Mouse (Mus musculus): ENCODE results near the gene Rmnd5b. TPM values are rescaled to one million over a fixed set of nuclear protein-coding genes. Genes with fewer than 3 reads are reported as not detected.

Rmnd5b gene
- polyA plus RNA-seq, 1 experiment from 2014 or later: 34.4 TPM

GRCm38 (mm10) chr11:51585608-51586252 is 50.0 kb downstream of the Rmnd5b start:
- Histone ChIP-seq H3K36me3 (peaks cover 51% of the 10 kb centered on the region), H3K27me3 (replicated peaks) (no peaks in the 10 kb centered on the region), H3K4me3 (peak overlapping the region; percentile 85), H3K9me3 (replicated peaks) (no peaks in the 10 kb centered on the region), H3K9ac (peak overlapping the region; percentile 95), H3K4me1 (peaks cover 50% of the 10 kb centered on the region), H3K27ac (peak overlapping the region; percentile 85), H3K4me2 (peak overlapping the region; percentile 86)
- 37% methylated on average over 8 of the region's 8 CpGs for WGBS (ENCODE audit: insufficient replicate concordance)
- no peak for ATAC-seq

- Histone ChIP-seq H3K4me2 (peak within 1 kb of the TSS; percentile 86), H3K9ac (peak within 1 kb of the TSS; percentile 95), H3K27me3 (replicated peaks) (no peaks in the 10 kb centered on the region), H3K36me3 (peaks cover 40% of the 10 kb centered on the region), H3K9me3 (replicated peaks) (no peaks in the 10 kb centered on the region), H3K27ac (peak within 1 kb of the TSS; percentile 85), H3K4me3 (peak within 1 kb of the TSS; percentile 85), H3K4me1 (peaks cover 50% of the 10 kb centered on the region)
- WGBS (ENCODE audit: insufficient replicate concordance): 2% methylated on average over 59 of the region's 59 CpGs
- ATAC-seq: peak; percentile 91
Observed at GRCm38 (mm10) chr11:51584431-51585248, 51.1 kb downstream of the Rmnd5b start, which contains the start of gene Phykpl. Gene Phykpl (plus strand): TSS chr11:51584757.

GRCm38 (mm10) chr11:51584057-51584430 is 51.7 kb downstream of the Rmnd5b start:
- Histone ChIP-seq H3K4me2 (peak overlapping the region; percentile 86), H3K4me1 (peaks cover 50% of the 10 kb centered on the region), H3K9me3 (replicated peaks) (no peaks in the 10 kb centered on the region), H3K27me3 (replicated peaks) (no peaks in the 10 kb centered on the region), H3K9ac (peak overlapping the region; percentile 95), H3K4me3 (peak overlapping the region; percentile 85), H3K36me3 (peaks cover 34% of the 10 kb centered on the region), H3K27ac (peak overlapping the region; percentile 85)
- WGBS (ENCODE audit: insufficient replicate concordance): 24% methylated on average over 9 of the region's 9 CpGs
- ATAC-seq: peak; percentile 29

GRCm38 (mm10) chr11:51582713-51583112 is 53.0 kb downstream of the Rmnd5b start:
- WGBS (ENCODE audit: insufficient replicate concordance): 21% methylated on average over 8 of the region's 8 CpGs
- Histone ChIP-seq H3K36me3 (peaks cover 21% of the 10 kb centered on the region), H3K4me3 (no peak overlapping the region), H3K9ac (no peak overlapping the region), H3K9me3 (replicated peaks) (no peaks in the 10 kb centered on the region), H3K27me3 (replicated peaks) (no peaks in the 10 kb centered on the region), H3K27ac (no peak overlapping the region), H3K4me2 (no peak overlapping the region), H3K4me1 (peaks cover 50% of the 10 kb centered on the region)
- no peak for ATAC-seq

GRCm38 (mm10) chr11:51579024-51579423 is 56.7 kb downstream of the Rmnd5b start:
- Histone ChIP-seq H3K27me3 (replicated peaks) (no peaks in the 10 kb centered on the region), H3K4me3 (no peak overlapping the region), H3K9ac (no peak overlapping the region), H3K36me3 (no peaks in the 10 kb centered on the region), H3K27ac (no peak overlapping the region), H3K9me3 (replicated peaks) (no peaks in the 10 kb centered on the region), H3K4me2 (no peak overlapping the region), H3K4me1 (peaks cover 18% of the 10 kb centered on the region)
- no peak for ATAC-seq
- WGBS (ENCODE audit: insufficient replicate concordance): 41% methylated on average over 4 of the region's 4 CpGs

GRCm38 (mm10) chr11:51577587-51577986 is 58.1 kb downstream of the Rmnd5b start:
- H3K9ac ChIP-seq: no peak overlapping the region

GRCm38 (mm10) chr11:51576454-51576853 is 59.2 kb downstream of the Rmnd5b start:
- no peaks in the 10 kb centered on the region for H3K36me3 ChIP-seq
- 70% methylated on average over 4 of the region's 4 CpGs for WGBS (ENCODE audit: insufficient replicate concordance)

More at GRCm38 (mm10) chr11:51577587-51577986, 58.1 kb downstream of the Rmnd5b start:
- H3K9me3 ChIP-seq (replicated peaks): no peaks in the 10 kb centered on the region
- no peak overlapping the region for H3K27ac ChIP-seq
- no peaks in the 10 kb centered on the region for H3K36me3 ChIP-seq
- H3K4me2 ChIP-seq: no peak overlapping the region
- no peak for ATAC-seq
- no peak overlapping the region for H3K4me3 ChIP-seq
- H3K4me1 ChIP-seq: peaks cover 4% of the 10 kb centered on the region; the same call in 1 of the 2 replicates
- 46% methylated on average over 7 of the region's 7 CpGs for WGBS (ENCODE audit: insufficient replicate concordance)
- H3K27me3 ChIP-seq (replicated peaks): no peaks in the 10 kb centered on the region

More at GRCm38 (mm10) chr11:51576454-51576853, 59.2 kb downstream of the Rmnd5b start:
- Histone ChIP-seq H3K9ac (no peak overlapping the region), H3K27me3 (replicated peaks) (no peaks in the 10 kb centered on the region), H3K4me2 (no peak overlapping the region), H3K4me1 (no peaks in the 10 kb centered on the region), H3K27ac (no peak overlapping the region), H3K4me3 (no peak overlapping the region), H3K9me3 (replicated peaks) (no peaks in the 10 kb centered on the region)
- ATAC-seq: no peak

Other genes starting within 250 kb of the Rmnd5b start
- gene Phykpl, start 51.1 kb downstream of the Rmnd5b start, polyA plus RNA-seq (2016; fragmentation: Nextera tagmentation; extraction: Ambion mirVana): 20.1 and 22.2 TPM in 2 replicates
- 503 and 514 TPM in 2 replicates for gene Hnrnpab, start 29.0 kb downstream of the Rmnd5b start, polyA plus RNA-seq (2016; fragmentation: Nextera tagmentation; extraction: Ambion mirVana)
- gene Nhp2, start 16.2 kb downstream of the Rmnd5b start, polyA plus RNA-seq (2016; fragmentation: Nextera tagmentation; extraction: Ambion mirVana): 217 and 228 TPM in 2 replicates
- gene N4bp3, start 14.9 kb upstream of the Rmnd5b start, polyA plus RNA-seq (2016; fragmentation: Nextera tagmentation; extraction: Ambion mirVana): 4.9 and 5.3 TPM in 2 replicates
- 0.84 and 0.95 TPM in 2 replicates for gene D930048N14Rik, start 15.1 kb upstream of the Rmnd5b start, polyA plus RNA-seq (2016; fragmentation: Nextera tagmentation; extraction: Ambion mirVana)
- 46.6 and 50.8 TPM in 2 replicates for gene 0610009B22Rik, start 53.0 kb upstream of the Rmnd5b start, polyA plus RNA-seq (2016; fragmentation: Nextera tagmentation; extraction: Ambion mirVana)
- 9.9 and 11.0 TPM in 2 replicates for gene Sec24a, start 127.7 kb upstream of the Rmnd5b start, polyA plus RNA-seq (2016; fragmentation: Nextera tagmentation; extraction: Ambion mirVana)
- gene Sar1b, start 127.8 kb upstream of the Rmnd5b start, polyA plus RNA-seq (2016; fragmentation: Nextera tagmentation; extraction: Ambion mirVana): 84.8 and 88.7 TPM in 2 replicates
- gene Jade2, start 221.8 kb upstream of the Rmnd5b start, polyA plus RNA-seq (2016; fragmentation: Nextera tagmentation; extraction: Ambion mirVana): 0.92 and 0.95 TPM in 2 replicates

All from liver, embryonic 12.5 days (tissue).